Mouse (Mus musculus) hindbrain, embryonic 14.5 days (tissue): ENCODE measurements around the gene Eif4g2. TPM values are rescaled to one million over a fixed set of nuclear protein-coding genes. Genes with fewer than 3 reads are reported as not detected.

Source experiments
- ATAC-seq: fragments of 200-750 bp; cut with Nextera tagmentation; 2 replicates; pipeline ENCODE4 v1.8.0; 2017; ENCODE audit warnings: moderate number of reproducible peaks, mild to moderate bottlenecking, moderate TSS enrichment, moderate library complexity; ENCODE audit not compliant: low FRiP score
- DNase-seq: peaks from one replicate; pipeline ENCODE4 v3.0.0-alpha.2; 2015; ENCODE audit warnings: low spot score
- H3K27ac ChIP-seq: fragments of 300-500 bp; sonication (generic); 2 replicates; pipeline ENCODE4 v1.5.1; 2014; ENCODE audit warnings: mild to moderate bottlenecking, moderate library complexity
- H3K27me3 ChIP-seq: fragments of 300-500 bp; sonication (generic); 2 replicates; pipeline ENCODE4 v1.6.1; 2014; ENCODE audit warnings: mild to moderate bottlenecking, low read length, mixed read lengths; ENCODE audit not compliant: control insufficient read depth, insufficient read depth
- H3K36me3 ChIP-seq: fragments of 300-500 bp; sonication (generic); replicated peaks from 2 replicates; pipeline ENCODE4 v1.6.1; 2014; ENCODE audit not compliant: control insufficient read depth, insufficient read depth
- H3K4me1 ChIP-seq: fragments of 300-500 bp; sonication (generic); replicated peaks from 2 replicates; pipeline ENCODE4 v1.6.1; 2014; ENCODE audit warnings: antibody characterized with exemption, low read length, mixed read lengths; ENCODE audit not compliant: control insufficient read depth, insufficient read depth
- H3K4me2 ChIP-seq: fragments of 300-500 bp; sonication (generic); replicated peaks from 2 replicates; pipeline ENCODE4 v1.6.1; 2014; ENCODE audit warnings: mild to moderate bottlenecking, moderate library complexity
- H3K4me3 ChIP-seq: fragments of 300-500 bp; sonication (generic); replicated peaks from 2 replicates; pipeline ENCODE4 v1.5.1; 2014; ENCODE audit warnings: mild to moderate bottlenecking, low read length
- H3K9ac ChIP-seq: fragments of 300-500 bp; sonication (generic); 2 replicates; pipeline ENCODE4 v1.6.1; 2014
- H3K9me3 ChIP-seq: fragments of 300-500 bp; sonication (generic); 2 replicates; pipeline ENCODE4 v1.6.1; 2016; ENCODE audit warnings: low read length; ENCODE audit not compliant: control insufficient read depth
- WGBS: fragments of 180-500 bp; shearing (Covaris S2); extraction: QIAGEN DNeasy Blood & Tissue Kit; methylation state at CpG from one replicate; pipeline ENCODE4 v1.1.7; 2014; 5-methylcytosine and 5-hydroxymethylcytosine counted together
- polyA plus RNA-seq: library from polyadenylated mRNA; unstranded; fragments of >200 nt; fragmentation: Nextera tagmentation; extraction: Ambion mirVana; gene quantifications from 2 replicates; pipeline ENCODE4 v1.2.1, GENCODE M21; 2014

Gene Eif4g2
- polyA plus RNA-seq, 1 experiment from 2014 or later: 1,292 TPM

DNA sequence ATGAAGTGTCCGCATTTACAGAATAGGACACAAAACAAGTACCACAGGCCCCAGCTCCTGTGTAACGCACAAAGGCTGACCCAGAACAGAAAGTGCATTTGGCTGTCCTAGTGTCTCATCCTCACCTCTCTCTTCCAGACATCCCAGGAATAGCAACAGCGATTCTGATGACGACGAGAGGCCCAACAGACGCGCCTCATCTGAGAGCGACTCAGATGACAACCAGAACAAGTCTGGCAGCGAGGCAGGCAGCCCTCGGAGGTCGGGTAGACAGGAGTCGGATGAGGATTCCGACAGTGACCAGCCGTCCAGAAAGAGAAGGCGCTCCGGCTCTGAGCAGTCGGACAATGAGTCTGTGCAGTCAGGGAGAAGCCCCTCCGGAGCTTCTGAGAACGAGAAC lies 27.6 kb downstream of the Eif4g2 start:
- ATAC-seq: no peak
- peaks cover 75% of the 10 kb centered on the region for H3K36me3 ChIP-seq
- H3K4me3 ChIP-seq: no peak overlapping the region
- no peak for DNase-seq
- 90% methylated on average over 19 of the region's 19 CpGs for WGBS
- no peak overlapping the region for H3K4me2 ChIP-seq
- 0 out of 2 replicates have a peak, but pooled peaks cover 7% of the 10 kb centered on the region for H3K4me1 ChIP-seq
- no peaks in the 10 kb centered on the region for H3K9me3 ChIP-seq
- H3K27me3 ChIP-seq: no peaks in the 10 kb centered on the region
- no peak overlapping the region for H3K27ac ChIP-seq
- no peak overlapping the region for H3K9ac ChIP-seq

DNA sequence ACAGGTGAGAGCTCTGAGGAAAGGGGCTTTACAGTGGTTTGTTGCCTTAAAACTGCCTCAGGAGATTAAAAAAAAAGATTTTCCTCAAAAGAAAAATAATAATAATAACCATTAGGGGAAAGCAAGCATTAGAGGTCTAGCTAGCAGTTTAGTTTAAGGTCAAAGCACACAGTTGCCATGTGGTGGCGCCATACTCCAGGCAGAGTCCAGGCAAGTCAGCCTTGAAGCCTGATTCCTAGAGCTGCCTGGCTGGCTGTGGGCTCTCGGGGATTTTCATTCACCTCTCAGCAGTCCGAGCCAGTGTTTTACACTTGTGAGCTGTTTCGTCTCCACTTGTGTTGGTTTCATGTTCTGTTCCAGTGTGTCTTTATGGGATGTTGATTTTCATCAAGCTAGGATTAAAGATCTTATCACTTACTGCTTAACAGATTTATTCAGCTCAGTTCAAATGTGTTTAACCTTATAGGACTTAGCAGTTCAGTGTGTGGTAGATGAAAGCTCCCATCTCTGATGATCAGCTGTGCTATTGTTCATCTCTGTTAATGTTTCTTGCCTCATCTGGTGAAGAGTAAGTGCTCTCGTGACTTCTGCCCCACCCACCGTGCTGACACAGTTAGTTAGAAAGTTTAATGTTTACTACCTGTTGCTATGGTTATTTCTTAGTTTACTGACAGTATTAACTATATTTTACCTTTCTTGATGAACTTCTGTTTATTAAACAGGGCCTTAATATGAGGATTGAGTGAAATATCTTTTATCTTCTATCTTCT lies 33.0 kb downstream of the Eif4g2 start:
- Histone ChIP-seq H3K27me3 (no peaks in the 10 kb centered on the region), H3K4me3 (no peak overlapping the region), H3K9me3 (no peaks in the 10 kb centered on the region), H3K9ac (no peak overlapping the region), H3K4me2 (no peak overlapping the region), H3K36me3 (peaks cover 100% of the 10 kb centered on the region), H3K4me1 (no peaks in the 10 kb centered on the region), H3K27ac (no peak overlapping the region)
- ATAC-seq: no peak
- peak; percentile 57 for DNase-seq
- WGBS: 58% methylated on average over 6 of the region's 6 CpGs

DNA sequence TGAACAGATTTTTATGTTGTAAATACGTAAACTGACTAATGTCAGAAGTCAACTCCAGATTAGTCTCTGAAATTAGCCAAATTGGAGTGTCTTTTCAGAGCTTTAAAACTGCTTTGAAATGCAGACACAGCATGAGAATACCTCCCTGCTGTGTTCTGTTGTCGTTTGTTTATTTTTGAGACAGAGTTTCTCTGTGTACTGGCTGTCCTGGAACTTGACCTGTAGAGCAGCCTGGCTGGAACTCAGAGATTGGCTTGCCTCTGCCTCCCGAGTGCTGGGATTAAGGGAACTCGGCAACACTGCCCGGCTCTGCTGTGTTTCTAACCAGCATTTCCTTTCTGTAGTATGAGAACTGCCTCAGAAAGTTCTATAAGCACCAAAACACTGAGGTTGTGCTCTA lies 33.9 kb downstream of the Eif4g2 start:
- ATAC-seq (no peak), DNase-seq (no peak)
- H3K9me3 ChIP-seq: no peaks in the 10 kb centered on the region
- no peaks in the 10 kb centered on the region for H3K27me3 ChIP-seq
- no peak overlapping the region for H3K27ac ChIP-seq
- H3K9ac ChIP-seq: no peak overlapping the region
- H3K4me1 ChIP-seq: no peaks in the 10 kb centered on the region
- no peak overlapping the region for H3K4me3 ChIP-seq
- 81% methylated on average over 5 of the region's 5 CpGs for WGBS
- H3K36me3 ChIP-seq: peaks cover 100% of the 10 kb centered on the region
- no peak overlapping the region for H3K4me2 ChIP-seq

DNA sequence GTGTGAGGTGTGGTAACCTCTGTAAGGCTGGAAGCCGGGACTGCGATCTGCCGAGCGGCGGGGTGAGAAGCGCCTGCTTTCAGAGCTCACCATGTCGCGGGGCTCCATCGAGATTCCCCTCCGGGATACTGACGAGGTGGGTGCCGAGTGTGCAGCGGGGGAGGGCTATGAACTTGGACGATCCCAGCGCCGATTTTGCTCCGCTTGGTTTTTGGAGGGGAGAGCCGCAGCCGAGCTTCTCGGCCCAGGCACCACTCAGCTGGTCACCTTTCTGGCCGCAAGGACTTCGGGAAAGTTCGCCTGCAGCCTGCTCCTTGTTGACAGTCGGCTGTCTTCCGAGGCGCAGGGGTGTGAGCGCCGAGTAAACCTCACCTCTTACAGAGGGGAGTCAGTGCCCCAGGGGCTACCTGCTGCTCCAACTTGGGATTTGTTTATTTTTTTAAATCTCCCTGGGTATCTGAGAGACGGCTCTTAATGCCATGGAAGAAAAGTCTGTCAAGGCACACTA lies 53.7 kb downstream of the Eif4g2 start:
- under 1% methylated on average over 29 of the region's 29 CpGs for WGBS
- H3K9ac ChIP-seq: peak overlapping the region; percentile 71
- peak overlapping the region; percentile 94 for H3K27ac ChIP-seq
- peak overlapping the region; percentile 74 for H3K4me2 ChIP-seq
- peaks cover 33% of the 10 kb centered on the region for H3K36me3 ChIP-seq
- ATAC-seq (no peak), DNase-seq (no peak)
- no peaks in the 10 kb centered on the region for H3K9me3 ChIP-seq
- no peaks in the 10 kb centered on the region for H3K27me3 ChIP-seq
- H3K4me3 ChIP-seq: peak overlapping the region; percentile 79
- peaks cover 14% of the 10 kb centered on the region for H3K4me1 ChIP-seq

DNA sequence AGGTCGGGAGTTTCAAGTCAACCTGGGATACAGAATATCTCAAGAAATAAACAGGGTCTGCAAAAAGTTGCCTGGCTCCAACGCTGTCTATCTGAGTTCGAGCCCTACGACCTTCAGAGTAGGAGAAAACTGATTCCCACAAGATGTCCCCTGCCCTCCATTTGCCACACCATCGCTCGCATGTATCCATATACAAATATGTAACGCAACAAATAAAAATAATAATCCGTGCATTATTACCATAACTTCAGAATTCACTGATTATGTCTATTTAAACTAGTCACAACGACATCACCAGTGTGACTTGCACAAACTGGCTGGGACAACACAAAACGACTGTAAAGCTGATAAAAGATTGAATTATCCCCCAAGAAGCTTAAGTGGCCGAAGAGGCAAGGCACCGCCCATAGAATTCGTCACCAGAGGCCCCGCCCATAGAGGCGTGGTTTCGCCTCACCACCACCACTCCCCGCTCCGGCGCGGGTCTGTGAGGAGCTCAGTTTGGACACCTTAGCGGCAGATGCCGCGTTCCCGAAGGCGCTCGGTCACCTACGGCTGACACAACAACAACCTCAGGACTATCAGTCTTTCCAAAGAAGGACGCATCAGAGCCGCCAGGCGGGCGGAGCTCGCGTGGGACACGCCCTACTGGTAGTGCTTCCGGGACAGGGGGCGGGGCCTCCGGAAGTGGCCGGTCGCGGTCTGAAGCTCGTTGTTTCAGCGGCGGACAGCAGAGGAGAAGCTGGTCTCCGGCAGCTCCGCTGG lies 54.4 kb downstream of the Eif4g2 start, which contains the start of gene Ctr9:
Ctr9 (plus strand) TSS at position 671 of the 765 bp plus-strand sequence.
- ATAC-seq: peak; percentile 97
- 7% methylated on average over 45 of the region's 45 CpGs for WGBS
- no peaks in the 10 kb centered on the region for H3K27me3 ChIP-seq
- H3K9ac ChIP-seq: peak within 1 kb of the TSS; percentile 71
- DNase-seq: peak; percentile 92
- H3K36me3 ChIP-seq: peaks cover 27% of the 10 kb centered on the region
- H3K9me3 ChIP-seq: no peaks in the 10 kb centered on the region
- H3K27ac ChIP-seq: peak within 1 kb of the TSS; percentile 94
- peak within 1 kb of the TSS; percentile 74 for H3K4me2 ChIP-seq
- peak within 1 kb of the TSS; percentile 79 for H3K4me3 ChIP-seq
- H3K4me1 ChIP-seq: peaks cover 19% of the 10 kb centered on the region

DNA sequence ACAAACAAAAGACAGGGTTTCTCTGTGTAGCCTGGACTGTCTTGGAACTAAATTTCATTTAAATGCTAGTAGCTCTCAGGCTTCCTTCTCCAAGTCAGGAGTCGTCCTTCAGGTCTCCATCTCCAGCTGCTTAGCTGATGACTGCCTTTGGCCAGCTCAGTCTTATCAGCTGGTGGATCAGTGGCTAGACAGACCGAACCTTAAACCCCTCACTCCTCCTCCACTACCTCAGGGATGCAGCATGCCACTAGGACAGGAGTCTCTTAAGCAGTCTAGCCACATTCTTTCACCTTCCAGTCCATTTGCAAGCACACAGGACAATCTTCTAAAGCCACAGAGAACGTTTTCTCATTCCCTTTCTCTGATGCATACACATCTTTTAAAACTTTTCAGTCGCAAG lies 57.9 kb downstream of the Eif4g2 start:
- ATAC-seq (no peak), DNase-seq (no peak)
- Histone ChIP-seq H3K9ac (no peak overlapping the region), H3K4me1 (peaks cover 15% of the 10 kb centered on the region), H3K4me3 (no peak overlapping the region), H3K27ac (no peak overlapping the region), H3K36me3 (no peaks in the 10 kb centered on the region), H3K27me3 (no peaks in the 10 kb centered on the region), H3K4me2 (no peak overlapping the region), H3K9me3 (no peaks in the 10 kb centered on the region)
- 68% methylated on average over 4 of the region's 4 CpGs for WGBS

DNA sequence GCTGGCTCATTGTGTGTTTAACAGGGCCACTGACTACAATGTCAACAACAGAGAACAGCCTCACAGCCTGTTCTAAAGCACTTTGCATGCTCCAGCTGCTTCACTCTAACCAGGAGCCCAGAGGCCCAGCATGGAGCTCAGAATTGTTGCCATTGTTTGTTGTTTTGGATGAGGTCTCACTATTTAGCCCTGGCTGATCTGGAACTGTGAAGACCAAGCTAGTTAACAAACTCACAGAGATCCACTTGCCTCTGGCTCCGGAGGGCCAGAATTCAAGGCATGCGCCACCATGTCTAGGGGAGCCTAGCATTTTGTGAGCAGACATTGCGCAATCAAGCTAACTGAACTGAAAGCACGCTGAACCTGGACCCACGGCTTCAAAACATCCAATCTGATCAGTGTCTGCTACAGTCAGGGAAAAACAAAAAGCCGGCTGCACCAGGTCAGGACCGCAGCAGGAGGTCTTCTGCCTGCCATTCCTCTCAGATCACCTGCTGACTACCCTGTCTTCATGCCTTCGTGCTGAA lies 58.7 kb downstream of the Eif4g2 start:
- Histone ChIP-seq H3K4me1 (peaks cover 9% of the 10 kb centered on the region), H3K4me3 (no peak overlapping the region), H3K36me3 (no peaks in the 10 kb centered on the region), H3K27me3 (no peaks in the 10 kb centered on the region), H3K9me3 (no peaks in the 10 kb centered on the region), H3K27ac (0 out of 2 replicates have a peak overlapping the region, but pooled peaks have one; percentile 39), H3K4me2 (no peak overlapping the region), H3K9ac (no peak overlapping the region)
- ATAC-seq: no peak
- WGBS: 18% methylated on average over 8 of the region's 8 CpGs
- no peak for DNase-seq

DNA sequence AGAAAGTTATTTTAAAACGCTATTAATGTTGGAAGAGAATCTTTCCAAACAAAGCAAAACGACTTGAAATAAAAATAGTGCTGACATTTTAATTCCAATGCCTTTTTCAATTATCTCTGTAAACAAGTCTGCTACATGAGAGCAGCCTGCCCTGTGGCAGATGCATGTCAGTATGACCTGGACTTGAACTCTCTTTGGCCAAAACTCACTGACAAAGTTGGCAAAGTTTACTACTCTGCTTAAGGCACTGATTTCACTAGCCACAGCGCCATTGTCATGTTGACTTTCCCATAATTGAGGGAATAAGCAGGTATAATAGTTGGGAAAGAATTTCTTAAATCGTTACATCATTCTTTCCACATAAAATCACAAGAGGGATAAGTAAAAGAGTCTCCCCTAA lies 62.0 kb downstream of the Eif4g2 start:
- Histone ChIP-seq H3K36me3 (no peaks in the 10 kb centered on the region), H3K27ac (no peak overlapping the region), H3K27me3 (no peaks in the 10 kb centered on the region), H3K9ac (no peak overlapping the region), H3K4me1 (peaks cover 9% of the 10 kb centered on the region), H3K4me2 (no peak overlapping the region), H3K4me3 (no peak overlapping the region), H3K9me3 (no peaks in the 10 kb centered on the region)
- 89% methylated on average over 4 of the region's 4 CpGs for WGBS
- ATAC-seq (no peak), DNase-seq (no peak)
